Mouse (Mus musculus): Measurements from ENCODE around the gene Olfr26.
"Not testable (repeated sequence)": the region's sequence is repeated elsewhere in the genome, so short reads cannot be mapped to it uniquely, and the experiment has no call there.

Olfr26 gene

GRCm38 (mm10) chr9:38854760-38855159 is at the start of gene Olfr26:
Gene Olfr26, plus strand, starts transcription at chr9:38855060.
- no peak for DNase-seq

GRCm38 (mm10) chr9:38805696-38806095 is 49.2 kb upstream of the Olfr26 start:
- no peak for DNase-seq

- DNase-seq = no peak
These were observed 40.5 kb upstream of the Olfr26 start, which contains the start of gene Olfr922 for GRCm38 (mm10) chr9:38814314-38814713. Gene Olfr922, plus strand, starts transcription at chr9:38814614.

- no peak for DNase-seq
These were observed 39.3 kb upstream of the Olfr26 start for GRCm38 (mm10) chr9:38815458-38815986.

- no peak for DNase-seq
These were observed 28.6 kb upstream of the Olfr26 start, which contains the start of gene Olfr923 for GRCm38 (mm10) chr9:38826245-38826644. Gene Olfr923, plus strand, starts transcription at chr9:38826545.

- no peak for DNase-seq
These were observed 21.8 kb upstream of the Olfr26 start for GRCm38 (mm10) chr9:38833027-38833426.

GRCm38 (mm10) chr9:38844149-38844548 is 10.7 kb upstream of the Olfr26 start, which contains the start of gene Olfr924:
Gene Olfr924, plus strand, starts transcription at chr9:38844449.
- no peak for DNase-seq

- not testable (repeated sequence) for DNase-seq
These were observed 20.0 kb downstream of the Olfr26 start for GRCm38 (mm10) chr9:38874880-38875279.

- DNase-seq = no peak
These were observed 22.0 kb downstream of the Olfr26 start, which contains the start of gene Olfr926 for GRCm38 (mm10) chr9:38876826-38877225. Gene Olfr926, plus strand, starts transcription at chr9:38877126.
